Mouse (Mus musculus) gastrocnemius, postnatal 36 days (tissue): Measurements from ENCODE around the gene Gpr149. TPM values are rescaled to one million over a fixed set of nuclear protein-coding genes. Genes with fewer than 3 reads are reported as not detected.

Source experiments
- DNase-seq, 2 experiments: peaks; one replicate each; pipeline ENCODE4 v3.0.0; 2022
- intact Hi-C: fragments of 180-260 bp; cut with DNase I; formaldehyde crosslinking; loops from one replicate; pipeline ENCODE4 v1.15.1; 2025
- long read RNA-seq, 2 experiments: library from polyadenylated mRNA; stranded (forward); transcript quantifications; one replicate each; pipeline ENCODE4 v2.0.0; 2021
- total RNA-seq, 2 experiments: library from RNA; stranded (reverse); gene quantifications; 2 replicates each; pipeline ENCODE4 v1.2.3; 2021

Gpr149 gene
- not detected for total RNA-seq
- long read RNA-seq, experiment 1 = 0 reads
- long read RNA-seq, experiment 2 = 0 reads

DNA sequence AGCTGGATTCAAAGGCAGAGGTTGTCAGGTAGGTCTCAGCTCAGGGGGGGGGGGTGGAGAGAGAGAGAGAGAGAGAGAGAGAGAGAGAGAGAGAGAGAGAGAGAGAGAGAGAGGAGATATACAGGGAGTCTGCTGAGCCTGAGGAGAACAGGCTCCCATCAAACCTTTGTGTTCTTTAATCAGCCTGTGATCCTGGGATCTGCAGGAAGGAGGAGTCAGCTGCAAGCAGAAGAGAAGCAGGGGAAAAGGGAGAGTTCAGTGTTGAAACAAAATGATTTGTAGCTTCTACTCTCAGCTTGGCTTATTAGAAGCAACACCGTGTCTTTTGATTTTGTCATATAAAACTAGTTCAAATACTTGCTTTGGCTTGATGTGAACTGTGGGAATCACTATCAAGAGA is at the start of gene Gpr149:
Gpr149 (minus strand) TSS at position 168 of the 400 bp plus-strand sequence.
- no peak for DNase-seq
- intact Hi-C loops = no loop called here

DNA sequence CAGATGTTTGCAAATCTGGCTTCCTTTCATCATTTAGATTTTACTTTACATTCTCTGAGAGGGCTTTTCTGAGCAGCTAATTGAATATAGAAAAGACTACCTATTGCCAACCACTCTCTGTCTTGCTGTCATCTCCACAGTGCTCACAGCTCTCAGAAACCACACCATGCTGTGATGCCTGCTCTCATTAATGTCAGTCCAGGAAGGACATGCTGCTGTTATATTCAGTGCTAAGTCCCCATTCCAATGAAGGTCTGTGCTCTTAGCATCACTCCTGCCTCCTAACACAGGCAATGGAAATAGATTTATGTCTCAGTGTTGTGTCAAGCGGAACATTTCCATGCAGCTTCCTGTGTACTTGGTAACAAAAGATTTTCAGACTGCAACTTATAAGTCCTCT is 45.6 kb upstream of the Gpr149 start:
- DNase-seq = no peak
- intact Hi-C loops = no loop called here

DNA sequence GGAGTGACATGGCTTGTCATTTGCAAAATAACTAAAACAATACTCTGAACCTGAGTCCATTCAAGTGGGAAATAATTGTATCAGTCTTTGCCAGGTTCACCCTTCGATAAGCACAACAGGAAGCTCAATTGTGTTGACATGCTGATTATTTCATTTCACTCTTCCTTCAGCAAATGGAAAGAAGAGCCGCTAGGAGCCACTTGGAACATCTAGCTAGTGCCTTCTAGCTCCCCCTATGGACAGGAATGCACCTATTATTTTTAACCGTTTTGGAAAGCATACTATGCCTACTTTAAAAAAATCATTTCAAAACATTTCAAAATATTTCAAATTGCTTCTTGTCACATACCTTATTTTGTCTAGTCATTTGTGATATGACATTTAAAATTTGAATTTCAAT is 5.9 kb upstream of the Gpr149 start:
- intact Hi-C loops = no loop called here
- no peak for DNase-seq

DNA sequence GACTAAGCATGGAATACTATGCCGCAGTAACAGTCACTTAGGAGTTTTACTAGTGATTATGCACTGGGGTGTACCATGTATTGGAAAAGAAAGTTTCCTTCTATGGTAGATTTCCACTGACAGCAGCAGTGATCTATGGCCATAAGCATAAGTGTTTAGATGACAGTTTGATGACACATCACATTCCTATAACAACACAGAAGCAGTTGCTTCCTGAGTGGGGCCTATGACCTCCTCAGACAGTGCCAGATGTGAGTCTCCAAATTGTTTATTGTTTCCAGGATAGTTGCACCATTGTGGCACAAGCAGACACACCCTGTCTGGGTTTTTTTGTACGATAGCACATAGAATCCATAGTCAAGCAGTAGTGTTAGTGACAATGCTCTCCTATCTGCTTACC is 991 bp upstream of the Gpr149 start:
- DNase-seq = no peak
- intact Hi-C loops = no loop called here

DNA sequence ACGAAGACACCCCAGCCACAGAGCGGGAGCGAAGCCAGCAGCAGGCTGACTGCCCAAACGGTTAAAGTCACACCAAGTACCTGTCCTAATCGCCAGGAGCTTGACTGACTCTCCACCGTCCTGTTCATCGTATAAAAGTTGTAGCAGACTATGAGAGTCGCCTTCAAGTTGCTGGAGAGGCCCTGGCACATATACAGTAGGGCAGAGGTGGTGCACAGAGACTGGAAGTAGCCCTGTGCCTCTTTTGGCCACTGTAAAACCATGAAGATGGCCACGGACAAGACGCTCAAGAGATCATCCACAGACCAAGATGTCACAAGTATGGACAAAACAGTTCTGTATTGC is 921 bp downstream of the Gpr149 start:
- no peak for DNase-seq
- intact Hi-C loops = no loop called here

DNA sequence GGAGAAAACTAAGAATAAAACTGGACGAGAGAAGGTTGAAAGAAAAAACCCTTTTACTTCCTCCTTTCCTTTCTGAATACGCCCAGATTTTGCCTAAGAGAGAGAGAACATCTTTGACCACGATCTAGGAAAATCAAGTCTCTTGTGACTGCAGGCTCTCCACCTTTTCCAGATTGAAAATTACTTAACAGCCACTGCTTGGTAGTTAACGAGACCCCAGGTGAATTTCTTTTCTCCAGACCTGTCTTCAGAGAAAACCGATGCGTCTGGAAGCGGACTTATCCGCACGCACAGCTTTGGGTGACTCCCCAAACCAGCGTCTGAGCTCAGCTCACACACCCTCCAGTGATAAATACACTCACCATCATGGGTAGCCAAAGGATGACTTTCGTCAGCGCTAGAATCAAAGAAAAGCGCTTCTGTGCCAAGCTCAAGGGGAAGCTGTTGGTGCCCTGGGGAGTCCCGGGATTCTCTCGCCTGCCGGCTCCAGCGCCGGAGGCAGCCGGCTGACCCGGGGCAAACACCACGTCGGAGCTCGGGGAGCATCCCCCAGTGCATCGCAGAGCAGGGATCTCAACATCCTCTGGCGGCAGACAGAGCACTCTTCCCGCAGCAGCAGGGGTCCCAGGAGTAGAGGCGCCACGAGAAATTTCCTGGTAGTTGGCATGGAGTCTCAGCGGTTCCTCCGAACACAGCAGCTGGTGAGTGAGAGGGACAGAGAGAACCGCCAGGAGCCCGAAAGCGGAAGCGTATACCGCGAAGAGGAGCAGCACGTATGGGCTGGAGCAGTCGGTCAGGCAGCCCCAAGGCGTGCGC is 1.5 kb downstream of the Gpr149 start:
- DNase-seq = no peak
- intact Hi-C loops = no loop called here

DNA sequence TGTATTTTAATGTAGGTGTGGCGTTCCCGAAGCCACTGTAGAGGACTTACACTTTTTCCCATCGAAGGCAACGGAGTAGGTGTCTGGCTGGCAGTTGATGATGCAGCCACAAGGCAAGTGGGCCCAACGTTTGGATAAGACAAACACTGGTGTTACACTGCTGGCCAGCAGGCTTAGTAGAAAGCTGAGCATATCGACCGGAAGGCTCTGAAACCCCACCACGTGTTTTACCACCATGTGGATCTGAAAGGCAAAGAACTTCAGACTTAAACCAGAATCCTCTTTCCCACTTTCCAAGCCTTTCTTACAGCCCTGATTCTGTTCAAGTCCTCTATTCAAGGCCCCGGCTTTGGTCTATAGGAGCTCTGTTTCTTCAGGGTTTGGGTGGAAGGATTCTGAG is 2.5 kb downstream of the Gpr149 start:
- no peak for DNase-seq
- intact Hi-C loops = no loop called here

DNA sequence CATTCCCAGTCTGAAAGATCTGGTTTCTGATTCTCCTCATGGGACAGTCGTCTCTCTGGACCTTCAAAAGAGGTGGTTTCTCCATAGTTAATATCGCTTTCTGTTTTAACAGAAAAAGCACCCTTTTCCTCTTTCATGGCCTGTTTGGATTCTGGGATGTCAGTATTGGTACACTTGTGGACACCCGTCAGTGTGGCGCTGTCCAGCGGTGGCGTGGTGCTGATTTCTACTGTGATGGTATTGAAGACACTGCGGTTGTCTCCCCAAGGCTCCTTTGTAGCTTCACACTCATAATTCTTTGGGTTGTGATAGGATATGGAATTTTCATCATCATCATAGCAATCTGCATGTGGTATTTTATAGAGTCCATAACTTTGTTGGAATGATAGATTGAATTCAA is 10.1 kb downstream of the Gpr149 start:
- intact Hi-C loops = no loop called here
- DNase-seq = no peak

DNA sequence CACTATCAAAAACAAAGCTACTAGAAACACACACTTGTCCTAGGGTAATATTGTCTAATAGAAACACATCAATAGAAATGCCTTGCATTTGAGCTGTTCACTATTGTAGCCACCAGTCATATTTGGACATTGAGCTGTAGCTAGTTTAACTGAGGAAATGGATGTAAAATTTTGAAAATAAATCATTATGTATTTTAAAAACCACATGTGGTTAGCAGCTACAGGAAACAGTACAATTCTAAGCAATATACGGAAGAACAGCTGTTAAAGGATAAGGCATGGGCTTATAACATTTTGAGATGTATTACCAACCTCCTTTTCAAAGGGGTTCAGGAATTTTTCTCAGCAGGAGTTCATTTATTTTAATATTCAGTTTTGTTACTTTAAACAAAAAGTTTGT is 19.9 kb downstream of the Gpr149 start:
- DNase-seq = no peak
- intact Hi-C loops = no loop called here

DNA sequence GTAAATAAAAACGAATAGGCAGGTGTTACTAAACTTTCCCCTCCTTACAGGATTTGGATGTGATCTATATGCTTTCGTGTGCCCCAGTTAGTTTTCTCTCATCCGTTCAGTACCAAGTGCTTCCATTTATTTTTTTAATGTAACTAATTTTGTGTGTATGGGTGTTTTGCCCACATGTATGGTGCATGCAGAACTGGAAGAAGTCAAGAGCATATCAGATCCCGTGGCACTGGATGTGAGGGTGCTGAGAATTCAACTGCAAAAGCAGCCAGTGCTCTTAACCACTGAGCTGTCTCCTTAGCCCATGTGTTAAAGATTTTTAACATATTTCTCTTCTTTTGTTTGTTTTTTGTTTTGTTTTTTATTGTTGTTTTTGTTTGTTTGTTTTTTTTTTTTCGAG is 77.3 kb downstream of the Gpr149 start:
- intact Hi-C loops = no loop called here
- no peak for DNase-seq

DNA sequence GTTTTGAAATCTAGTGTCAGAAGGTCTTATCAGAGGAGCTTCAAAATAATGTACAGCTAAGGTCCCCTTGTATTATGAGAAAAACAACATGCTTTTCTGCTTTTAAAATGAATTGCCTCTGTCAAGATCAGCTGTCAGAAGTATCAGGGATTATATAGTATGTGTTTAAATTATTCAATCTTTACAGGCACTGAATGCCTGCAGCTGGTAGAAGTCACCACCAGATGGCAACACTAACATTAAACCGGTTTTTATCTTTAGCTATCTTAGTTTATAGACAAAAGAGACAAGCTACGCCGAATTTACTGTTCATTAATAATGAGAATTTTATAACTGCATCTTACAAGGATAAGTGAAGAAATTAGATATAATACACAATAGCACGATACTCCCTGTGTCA is 77.8 kb downstream of the Gpr149 start:
- no peak for DNase-seq
- intact Hi-C loops = no loop called here

DNA sequence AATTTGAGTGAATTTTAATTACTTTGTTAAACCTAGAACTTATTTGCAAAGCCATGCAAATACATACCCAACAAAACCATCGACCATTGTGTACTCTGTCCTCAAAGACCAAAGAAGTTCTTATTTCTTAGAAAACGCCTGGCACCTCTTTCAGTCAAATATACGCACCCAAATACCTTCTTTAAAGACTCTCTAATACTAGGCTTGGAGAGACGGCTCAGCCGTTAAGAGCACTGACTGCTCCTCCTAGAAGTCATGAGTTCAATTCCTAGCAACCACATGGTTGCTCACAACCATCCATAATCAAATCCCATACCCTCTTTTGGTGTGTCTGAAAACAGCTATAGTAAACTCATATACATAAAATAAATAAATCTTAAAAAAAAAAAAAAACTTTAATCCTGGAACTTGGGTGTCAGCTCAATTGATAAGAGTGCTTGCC is 97.7 kb downstream of the Gpr149 start:
- no peak for DNase-seq
- intact Hi-C loops = no loop called here

DNA sequence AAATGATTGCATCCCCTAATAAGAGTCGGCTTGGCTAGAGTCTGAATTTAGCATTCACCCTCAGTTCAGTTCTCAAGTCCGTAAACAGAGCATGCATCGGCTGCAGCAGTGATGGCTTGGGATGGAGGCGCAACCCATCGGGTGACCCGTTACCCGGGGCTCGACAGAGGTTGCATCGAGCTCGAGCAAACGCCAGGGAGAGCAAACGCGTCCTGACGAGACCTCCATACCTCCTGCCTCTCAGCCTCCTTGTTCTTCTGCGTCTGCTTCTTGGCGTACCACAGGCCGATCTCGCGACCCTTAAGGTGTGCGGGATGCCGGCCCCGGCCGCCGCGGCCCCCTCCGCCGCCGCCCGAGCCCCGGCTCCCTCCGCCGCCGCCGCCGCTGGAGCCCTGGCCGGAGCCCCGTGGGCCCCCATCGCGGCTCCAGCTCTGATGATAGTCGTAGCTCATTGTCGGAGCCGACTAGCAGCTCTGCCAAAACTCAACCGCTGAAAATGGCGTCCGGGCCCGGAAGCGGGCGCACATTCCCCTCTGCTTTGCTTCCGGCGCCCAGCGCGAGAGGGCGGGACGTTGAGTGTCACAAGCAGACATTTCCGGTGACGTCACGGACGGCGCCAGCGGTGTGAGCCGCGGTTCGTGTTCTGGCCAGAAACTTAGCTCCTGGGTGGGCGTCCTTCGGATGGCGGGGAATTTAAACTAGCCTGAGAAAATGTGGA is 98.3 kb downstream of the Gpr149 start, which contains the start of gene Dhx36:
Dhx36 (minus strand) TSS at position 517 of the 718 bp plus-strand sequence.
- intact Hi-C loops = no loop called here
- peak; percentile 90 to 93 for DNase-seq

DNA sequence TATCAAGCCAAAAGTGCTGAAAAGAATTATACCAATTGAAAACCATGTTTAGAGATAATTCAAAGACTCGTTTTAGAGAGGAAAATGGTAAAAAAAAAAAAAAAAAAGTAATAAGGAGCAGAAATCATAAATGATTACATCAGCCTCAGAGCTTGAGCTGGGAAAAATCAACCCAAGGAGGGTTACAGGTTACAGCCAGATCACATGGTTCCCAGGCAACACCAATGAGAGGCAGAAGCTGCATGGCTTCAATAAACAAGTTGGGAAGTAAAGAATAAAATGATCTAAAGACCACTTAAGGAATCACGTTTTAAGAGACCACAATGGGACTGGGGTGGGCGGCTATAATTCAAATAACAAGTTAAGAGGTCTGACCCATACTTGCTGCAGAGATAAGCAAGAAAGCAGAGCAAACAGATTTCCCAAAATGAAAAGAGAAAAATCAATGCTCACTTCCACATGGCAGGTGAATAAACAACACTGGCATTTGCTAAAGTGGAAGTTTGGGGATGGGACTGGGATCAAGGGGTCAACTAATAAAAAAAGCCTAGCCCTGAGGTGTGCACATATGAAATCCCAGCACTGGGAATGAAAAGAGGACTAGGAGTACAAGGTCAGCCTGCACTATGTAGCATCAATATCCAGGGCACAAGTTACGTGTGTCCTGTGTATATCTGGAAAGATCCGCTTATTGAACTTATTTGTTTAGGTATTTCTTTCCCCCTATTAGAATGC is 99.6 kb downstream of the Gpr149 start:
- intact Hi-C loops = no loop called here
- no peak for DNase-seq

DNA sequence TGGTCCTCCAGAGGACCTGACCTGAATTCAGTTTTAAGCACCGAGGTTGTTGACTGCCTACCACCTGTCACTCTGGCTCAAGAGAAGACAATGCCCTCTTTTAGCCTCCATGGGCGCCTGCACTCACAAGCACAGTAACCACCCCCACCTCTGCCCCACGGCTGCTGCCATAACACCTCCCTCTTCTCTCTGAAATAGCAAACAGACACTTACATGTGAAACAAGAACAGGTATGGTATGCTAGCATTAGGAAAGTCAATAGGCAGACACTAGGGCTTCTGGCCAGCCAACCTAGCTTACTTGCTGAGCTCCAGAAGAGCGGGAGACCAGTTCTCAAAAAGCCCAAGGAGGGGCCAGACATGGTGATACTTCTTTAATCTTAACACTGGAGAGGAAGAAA is 105.6 kb downstream of the Gpr149 start:
- intact Hi-C loops = no loop called here
- no peak for DNase-seq

DNA sequence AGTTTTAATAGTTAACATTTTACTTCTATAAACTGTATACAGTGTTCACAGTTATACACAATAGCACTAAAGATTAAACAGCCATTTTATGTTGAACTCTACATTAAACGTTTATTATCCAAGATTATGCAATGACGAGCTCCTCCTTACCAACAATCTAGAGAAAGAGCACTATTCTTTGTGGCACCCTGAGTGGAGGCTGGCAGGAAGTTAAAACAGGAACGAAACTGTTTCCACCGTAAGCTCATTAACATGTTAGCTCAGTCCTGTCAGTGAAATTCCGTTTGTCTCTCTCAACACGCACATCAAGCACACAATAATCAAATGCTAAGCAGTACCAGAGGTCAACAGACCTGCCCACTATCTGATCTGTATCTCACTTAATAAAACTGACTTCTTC is 112.4 kb downstream of the Gpr149 start:
- no peak for DNase-seq
- intact Hi-C loops = no loop called here

DNA sequence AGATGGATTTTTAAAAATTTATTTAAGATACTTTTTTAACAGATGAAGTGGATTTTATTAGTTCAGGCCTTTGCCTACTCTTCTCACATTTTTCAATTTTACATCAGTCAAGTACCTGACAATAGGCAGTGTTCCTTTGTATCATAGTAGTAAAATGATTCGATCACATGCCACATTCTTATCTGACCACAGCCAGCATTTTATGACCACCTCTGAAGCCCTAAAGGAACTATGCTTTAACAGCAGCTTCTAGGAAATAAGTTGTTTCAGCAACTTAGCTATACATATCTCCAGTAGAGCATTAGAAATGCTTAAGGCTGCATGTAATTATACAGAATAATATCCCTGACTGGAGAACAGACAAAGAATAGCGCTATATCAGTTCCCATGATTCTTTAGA is 120.6 kb downstream of the Gpr149 start:
- intact Hi-C loops = no loop called here
- DNase-seq = no peak
